Mouse (Mus musculus): ENCODE measurements at regions not wholly inside any gene's neighbourhood (a gene's known extent, or its start where the extent isn't known, plus 50 kb on each side); places are given as distances from the start of the nearest gene placed in this dataset.

DNA sequence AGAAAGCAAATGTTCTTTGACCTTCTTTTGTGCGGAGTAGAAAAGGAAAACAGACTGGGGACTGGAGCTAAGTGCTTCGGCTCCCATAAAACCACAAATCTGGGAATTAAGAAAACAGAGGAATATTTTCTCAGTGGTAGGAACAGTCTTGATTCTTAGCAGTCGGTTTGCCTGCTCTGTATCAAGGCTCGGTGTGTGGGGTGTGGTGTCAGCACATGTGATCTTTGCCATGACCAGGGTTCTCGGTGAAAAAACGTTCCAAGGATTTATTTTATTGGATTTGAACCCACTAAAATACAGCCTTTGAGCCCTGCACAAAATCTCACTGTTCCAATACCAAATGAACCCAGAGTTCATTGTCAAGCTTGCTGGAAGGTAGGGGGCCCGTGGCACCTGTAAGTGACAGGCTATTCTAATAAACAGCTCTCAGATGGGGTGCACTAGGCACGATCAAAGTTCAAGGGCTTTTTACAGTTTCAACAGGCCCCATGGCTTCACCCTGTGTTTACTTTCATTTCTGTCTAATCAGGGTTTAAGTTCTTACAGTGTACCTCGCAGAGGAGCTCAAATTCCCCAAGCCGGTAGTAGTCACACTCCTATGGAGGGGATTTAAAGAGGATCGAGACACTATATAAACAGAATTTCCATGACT, 122.1 kb upstream of the Zfp217 start:
- TF ChIP-seq GATA1 (IDR thresholded peaks at IDR 0.05; ENCODE audit: low read length) = no peak
- TF ChIP-seq TAL1 (IDR thresholded peaks at IDR 0.05; ENCODE audit: low read length) = no peak
